Mouse (Mus musculus) lung, adult 2 months (tissue): ENCODE data around the gene Zcchc9.

ENCODE experiments used
- CTCF ChIP-seq: fragments of 200-500 bp; IDR thresholded peaks from 2 replicates; pipeline ENCODE4 v1.5.1; 2011; ENCODE audit warnings: mild to moderate bottlenecking, low read length, control low read depth; ENCODE audit not compliant: insufficient read depth
- POLR2A ChIP-seq: fragments of 200-500 bp; IDR thresholded peaks from 2 replicates; pipeline ENCODE4 v1.6.1; 2011; ENCODE audit warnings: low read depth, mild to moderate bottlenecking, control low read depth, low read length, borderline replicate concordance; ENCODE audit errors: extremely low read depth

DNA sequence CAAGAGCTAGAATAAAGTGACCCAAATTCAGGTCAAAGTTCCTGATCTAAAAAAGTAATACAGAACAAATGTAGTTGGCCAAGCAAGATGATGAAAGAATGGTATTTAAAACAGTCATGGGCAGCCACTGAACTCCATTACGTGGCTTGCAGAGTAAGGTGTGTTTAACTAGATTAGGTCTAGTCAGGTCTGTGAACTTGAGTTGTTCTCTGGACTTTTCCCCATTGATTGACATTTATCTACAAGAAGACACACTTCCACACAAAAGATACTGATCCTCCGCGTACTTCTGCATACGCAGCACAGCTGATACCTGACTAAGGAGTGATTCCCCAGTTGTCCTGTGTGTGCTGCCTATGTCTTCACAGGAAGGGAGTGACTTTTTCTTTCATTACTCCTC is 41.9 kb downstream of the Zcchc9 start:
- no peak for TF ChIP-seq CTCF
- no peak for TF ChIP-seq POLR2A
